Mouse (Mus musculus) ES-E14 (cell line): Measurements from ENCODE around the gene Rgs6. TPM values are rescaled to one million over a fixed set of nuclear protein-coding genes. Genes with fewer than 3 reads are reported as not detected.

ENCODE experiments used
- DNase-seq: peaks from one replicate; pipeline ENCODE4 v3.0.0-alpha.2; 2013; ENCODE audit warnings: low read depth, low spot score
- H3K27ac ChIP-seq: 2 replicates; pipeline ENCODE4 v1.5.1; 2012; ENCODE audit warnings: low read depth, mild to moderate bottlenecking, low read length, moderate library complexity, mixed read lengths; ENCODE audit not compliant: poor library complexity, insufficient read depth, severe bottlenecking
- H3K36me3 ChIP-seq: 2 replicates; pipeline ENCODE4 v1.6.1; 2012; ENCODE audit warnings: mild to moderate bottlenecking, low read length, moderate library complexity, mixed read lengths; ENCODE audit not compliant: control insufficient read depth, poor library complexity, insufficient read depth, severe bottlenecking
- H3K4me1 ChIP-seq, 2 experiments: fragments of 150-350 bp in 1 of 2; sonication (generic) in 1 of 2; 2 replicates each; pipeline ENCODE4 v1.6.1; 2012; ENCODE audit warnings: low read length in 2 of 2, mild to moderate bottlenecking in 1 of 2, mixed read lengths in 1 of 2; ENCODE audit not compliant: control insufficient read depth in 2 of 2, insufficient read depth in 2 of 2, poor library complexity in 1 of 2
- H3K4me3 ChIP-seq, 2 experiments: fragments of 150-350 bp in 1 of 2; sonication (generic) in 1 of 2; 2 replicates each; pipeline ENCODE4 v1.5.1; 2012; ENCODE audit warnings: low read length in 2 of 2, low read depth in 1 of 2, mild to moderate bottlenecking in 1 of 2, mixed read lengths in 1 of 2; ENCODE audit not compliant: insufficient read depth in 1 of 2, poor library complexity in 1 of 2, severe bottlenecking in 1 of 2
- H3K9ac ChIP-seq: 2 replicates; pipeline ENCODE4 v1.6.1; 2012; ENCODE audit warnings: low read depth, mild to moderate bottlenecking, low read length, mixed read lengths; ENCODE audit not compliant: poor library complexity, insufficient read depth, severe bottlenecking
- H3K9me3 ChIP-seq: fragments of 150-350 bp; sonication (generic); 2 replicates; pipeline ENCODE4 v1.6.1; 2012; ENCODE audit warnings: low read depth, mild to moderate bottlenecking, low read length; ENCODE audit not compliant: control insufficient read depth, insufficient read depth
- CHD2 ChIP-seq: IDR thresholded peaks from 2 replicates; pipeline ENCODE4 v1.6.1; 2014; ENCODE audit warnings: mild to moderate bottlenecking, low read depth, low read length, inconsistent platforms
- HCFC1 ChIP-seq: IDR thresholded peaks from 2 replicates; pipeline ENCODE4 v1.6.1; 2012; ENCODE audit warnings: low read length, inconsistent platforms, borderline replicate concordance; ENCODE audit not compliant: insufficient read depth
- MAFK ChIP-seq: IDR thresholded peaks from 2 replicates; pipeline ENCODE4 v1.6.1; 2014; ENCODE audit warnings: mild to moderate bottlenecking, low read depth, low read length, inconsistent platforms; ENCODE audit not compliant: insufficient read depth
- ZC3H11A ChIP-seq: IDR thresholded peaks from 2 replicates; pipeline ENCODE4 v1.6.1; 2012; ENCODE audit warnings: low read depth, mild to moderate bottlenecking, inconsistent platforms, low read length, borderline replicate concordance
- ZNF384 ChIP-seq: IDR thresholded peaks from 2 replicates; pipeline ENCODE4 v1.6.1; 2012; ENCODE audit warnings: low read depth, low read length, inconsistent platforms
- in situ Hi-C, 2 experiments: fragments of 600-800 bp; cut with MboI; formaldehyde crosslinking; loops; one replicate each; pipeline ENCODE4 v1.15.1; 2025; ENCODE audit warnings: low sequenced_read_pairs in 2 of 2, inconsistent platforms in 1 of 2; ENCODE audit not compliant: unreplicated experiment in 2 of 2
- total RNA-seq: library from RNA; depleted of rRNA; stranded (reverse); fragments of 300-350 nt; gene quantifications from 2 replicates; pipeline ENCODE4 v1.2.3, GENCODE M21; 2012

The Rgs6 gene
- total RNA-seq, 1 experiment: 0.49 TPM

DNA sequence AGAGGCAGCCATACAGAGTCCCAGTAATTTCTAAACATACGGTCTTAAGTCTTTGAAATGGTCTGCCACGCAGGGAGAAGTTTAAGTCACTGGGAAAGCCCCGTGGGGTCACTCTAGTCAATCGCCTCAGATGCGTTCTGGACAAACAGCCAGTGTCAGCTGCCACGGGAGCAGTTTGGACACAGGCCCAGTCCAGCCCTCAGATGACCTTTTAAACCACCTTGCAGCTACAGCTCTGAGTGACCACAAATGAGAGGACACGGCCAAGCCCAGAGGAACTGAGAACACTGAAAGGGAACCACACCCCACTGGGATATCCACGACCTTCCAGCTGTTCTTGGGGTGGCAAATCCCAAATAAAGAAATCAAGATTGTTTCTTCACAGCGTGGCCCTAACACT is 512.3 kb downstream of the Rgs6 start:
- no peaks in the 10 kb centered on the region for H3K36me3 ChIP-seq
- H3K27ac ChIP-seq: no peak overlapping the region
- in situ Hi-C loops: loop anchor here in 1 of 2 experiments (10.0 kb wide), 1 partner anchor 394 kb away; no protein-coding TSS in a partner anchor
- H3K4me1 ChIP-seq: no peaks in the 10 kb centered on the region
- TF ChIP-seq MAFK: no peak
- TF ChIP-seq ZC3H11A: no peak
- TF ChIP-seq ZNF384: no peak
- no peak for TF ChIP-seq HCFC1
- TF ChIP-seq CHD2: no peak
- no peak for DNase-seq
- no peak overlapping the region for H3K4me3 ChIP-seq
- H3K9ac ChIP-seq: no peak overlapping the region
- H3K9me3 ChIP-seq: no peaks in the 10 kb centered on the region

DNA sequence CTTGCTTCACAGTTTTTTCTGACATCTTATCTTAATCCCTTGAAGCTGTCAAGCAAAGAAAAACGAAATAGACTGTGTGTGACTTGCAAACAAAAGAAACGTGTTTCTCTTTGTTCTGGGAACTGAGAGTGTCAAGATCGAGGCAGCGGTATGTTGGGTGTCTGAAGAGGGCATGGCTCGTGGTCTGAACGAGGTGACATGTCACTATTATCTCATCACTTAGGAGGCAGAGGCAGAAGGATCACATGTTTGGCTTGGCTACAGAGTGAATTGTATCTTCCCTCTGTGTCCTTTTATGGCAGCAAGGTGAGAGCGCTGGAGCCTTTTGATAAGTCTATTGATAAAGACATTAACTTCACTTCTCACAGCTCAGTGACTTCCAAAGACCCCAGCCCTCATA is 512.8 kb downstream of the Rgs6 start:
- Histone ChIP-seq H3K4me1 (no peaks in the 10 kb centered on the region), H3K36me3 (no peaks in the 10 kb centered on the region), H3K9me3 (no peaks in the 10 kb centered on the region), H3K9ac (no peak overlapping the region), H3K27ac (no peak overlapping the region), H3K4me3 (no peak overlapping the region)
- DNase-seq: no peak
- in situ Hi-C loops: loop anchor here in 1 of 2 experiments (10.0 kb wide), 1 partner anchor 394 kb away; no protein-coding TSS in a partner anchor
- TF ChIP-seq CHD2: no peak
- TF ChIP-seq MAFK: no peak
- TF ChIP-seq HCFC1: no peak
- TF ChIP-seq ZNF384: no peak
- TF ChIP-seq ZC3H11A: no peak

DNA sequence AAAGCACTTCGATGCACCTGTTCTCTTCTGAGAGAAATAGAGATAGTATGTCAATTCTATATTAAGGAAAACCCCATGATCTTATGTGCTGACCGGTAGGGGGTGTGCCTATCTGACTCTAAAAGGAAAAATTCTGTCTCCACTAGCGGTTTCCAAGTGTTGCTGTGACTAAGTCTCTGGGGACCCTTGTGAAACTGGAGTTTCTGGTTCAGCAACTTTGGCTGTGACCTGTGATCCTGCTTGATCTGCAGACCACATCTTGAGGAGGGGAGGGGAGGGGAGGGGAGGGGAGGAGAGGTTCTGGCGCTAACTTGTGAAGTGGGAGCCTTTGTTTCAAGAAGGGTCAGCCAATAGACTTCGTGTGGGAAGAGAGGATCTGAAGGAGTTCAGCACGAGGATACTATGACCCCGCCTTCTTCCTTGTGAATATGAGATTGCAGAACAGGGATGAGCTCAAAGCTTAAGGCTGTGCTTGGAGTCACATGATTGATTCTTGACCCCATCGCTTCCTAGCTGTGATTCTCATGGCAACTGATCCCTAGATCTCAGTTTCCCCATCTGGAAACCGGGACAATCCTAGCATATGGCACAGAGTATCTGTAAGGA is 517.5 kb downstream of the Rgs6 start:
- Histone ChIP-seq H3K9ac (no peak overlapping the region), H3K36me3 (no peaks in the 10 kb centered on the region), H3K4me3 (no peak overlapping the region), H3K27ac (no peak overlapping the region), H3K4me1 (no peaks in the 10 kb centered on the region), H3K9me3 (no peaks in the 10 kb centered on the region)
- no peak for DNase-seq
- no peak for TF ChIP-seq HCFC1
- no peak for TF ChIP-seq MAFK
- TF ChIP-seq CHD2: no peak
- TF ChIP-seq ZNF384: no peak
- no peak for TF ChIP-seq ZC3H11A
- in situ Hi-C loops: loop anchor here in 1 of 2 experiments (10.0 kb wide), 1 partner anchor 389 kb away; no protein-coding TSS in a partner anchor

DNA sequence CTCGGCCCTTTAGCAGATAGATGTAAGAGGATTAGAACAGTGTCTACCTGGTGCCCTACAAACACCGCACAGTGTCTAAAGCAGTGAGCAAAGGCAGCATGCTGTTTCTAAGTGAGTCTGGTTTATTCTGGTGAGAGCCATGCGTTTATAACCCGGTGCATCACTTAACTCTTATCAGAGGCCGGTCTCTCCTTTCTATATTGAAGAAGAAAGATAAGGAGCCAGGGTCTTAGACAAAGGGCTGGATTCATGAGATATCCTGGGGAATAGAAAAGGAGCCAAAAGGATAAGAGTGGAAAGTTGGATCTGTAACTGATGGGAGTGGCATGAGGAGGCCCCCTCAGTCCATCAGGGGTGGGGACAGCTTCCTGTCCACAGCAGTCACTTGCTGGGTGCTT is 518.0 kb downstream of the Rgs6 start:
- H3K27ac ChIP-seq: no peak overlapping the region
- H3K9ac ChIP-seq: no peak overlapping the region
- TF ChIP-seq HCFC1 (no peak), MAFK (no peak), ZNF384 (no peak), CHD2 (no peak), ZC3H11A (no peak)
- H3K36me3 ChIP-seq: no peaks in the 10 kb centered on the region
- in situ Hi-C loops: loop anchor here in 1 of 2 experiments (10.0 kb wide), 1 partner anchor 389 kb away; no protein-coding TSS in a partner anchor
- H3K4me3 ChIP-seq: no peak overlapping the region
- DNase-seq: no peak
- H3K9me3 ChIP-seq: no peaks in the 10 kb centered on the region
- H3K4me1 ChIP-seq: no peaks in the 10 kb centered on the region
